Mouse (Mus musculus): ENCODE measurements at regions not wholly inside any gene's neighbourhood (a gene's known extent, or its start where the extent isn't known, plus 50 kb on each side); places are given as distances from the start of the nearest gene placed in this dataset.
"Not testable (repeated sequence)": the region's sequence is repeated elsewhere in the genome, so short reads cannot be mapped to it uniquely, and the experiment has no call there.

DNA sequence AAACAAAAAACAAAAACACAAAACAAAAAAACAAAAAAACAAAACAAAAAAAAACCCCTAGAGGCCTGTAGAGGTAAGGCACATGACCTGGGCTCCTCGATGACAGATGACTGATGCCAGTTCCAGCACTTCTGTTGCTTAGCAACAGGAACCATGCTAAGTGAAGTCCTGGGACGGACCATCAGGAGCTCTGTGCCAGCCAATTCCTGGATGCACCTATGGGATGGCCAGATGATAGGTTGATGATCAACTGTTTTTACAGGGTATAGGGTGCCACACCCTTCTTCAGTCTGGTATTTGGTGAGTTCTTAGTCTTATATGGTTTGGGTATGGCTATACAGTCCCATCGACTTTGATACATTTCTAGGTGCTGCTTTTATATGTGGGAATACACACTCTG lies 209.9 kb downstream of the Med10 start:
- no peak for DNase-seq (ENCODE audit: low spot score)

DNA sequence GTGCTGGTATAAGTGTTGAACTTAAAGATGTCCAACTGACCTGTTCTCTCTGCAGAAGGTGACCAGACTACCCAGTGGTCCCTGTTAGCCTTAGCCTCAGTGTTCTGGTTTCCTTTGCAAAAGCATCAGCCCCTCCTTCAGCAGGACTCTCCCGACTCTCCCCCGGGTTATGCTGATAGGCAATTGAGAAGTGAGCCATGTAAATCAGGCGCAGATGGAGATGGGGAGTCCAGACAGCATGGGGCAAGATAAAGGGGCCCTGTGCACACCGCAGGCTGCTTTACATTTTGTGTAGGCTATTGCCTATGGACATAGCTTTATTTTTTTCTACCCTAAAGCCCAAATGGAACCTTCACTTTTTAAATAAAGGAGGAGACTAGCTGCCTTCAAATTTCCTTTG lies 213.0 kb downstream of the Med10 start:
- DNase-seq (ENCODE audit: low spot score), result no peak

DNA sequence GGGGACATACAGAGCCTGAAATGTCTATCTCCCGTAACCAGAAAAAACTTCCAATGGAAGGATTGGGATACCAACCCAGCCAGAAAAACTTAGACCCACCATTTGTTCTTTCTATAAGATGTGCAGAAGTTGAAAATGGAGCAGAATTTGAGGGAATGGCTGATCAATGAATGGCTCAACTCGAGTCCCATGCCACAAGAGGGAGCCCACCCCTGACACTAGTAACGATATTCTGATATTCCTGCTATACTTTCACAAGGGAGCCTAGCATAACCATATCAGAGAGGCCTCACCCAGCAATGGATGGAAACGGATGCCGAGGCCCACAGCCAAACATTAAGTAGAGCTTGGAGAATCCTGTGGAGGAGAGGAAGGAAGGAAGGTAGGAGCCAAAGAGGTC lies 215.3 kb downstream of the Med10 start:
- no peak for DNase-seq (ENCODE audit: low spot score)

DNA sequence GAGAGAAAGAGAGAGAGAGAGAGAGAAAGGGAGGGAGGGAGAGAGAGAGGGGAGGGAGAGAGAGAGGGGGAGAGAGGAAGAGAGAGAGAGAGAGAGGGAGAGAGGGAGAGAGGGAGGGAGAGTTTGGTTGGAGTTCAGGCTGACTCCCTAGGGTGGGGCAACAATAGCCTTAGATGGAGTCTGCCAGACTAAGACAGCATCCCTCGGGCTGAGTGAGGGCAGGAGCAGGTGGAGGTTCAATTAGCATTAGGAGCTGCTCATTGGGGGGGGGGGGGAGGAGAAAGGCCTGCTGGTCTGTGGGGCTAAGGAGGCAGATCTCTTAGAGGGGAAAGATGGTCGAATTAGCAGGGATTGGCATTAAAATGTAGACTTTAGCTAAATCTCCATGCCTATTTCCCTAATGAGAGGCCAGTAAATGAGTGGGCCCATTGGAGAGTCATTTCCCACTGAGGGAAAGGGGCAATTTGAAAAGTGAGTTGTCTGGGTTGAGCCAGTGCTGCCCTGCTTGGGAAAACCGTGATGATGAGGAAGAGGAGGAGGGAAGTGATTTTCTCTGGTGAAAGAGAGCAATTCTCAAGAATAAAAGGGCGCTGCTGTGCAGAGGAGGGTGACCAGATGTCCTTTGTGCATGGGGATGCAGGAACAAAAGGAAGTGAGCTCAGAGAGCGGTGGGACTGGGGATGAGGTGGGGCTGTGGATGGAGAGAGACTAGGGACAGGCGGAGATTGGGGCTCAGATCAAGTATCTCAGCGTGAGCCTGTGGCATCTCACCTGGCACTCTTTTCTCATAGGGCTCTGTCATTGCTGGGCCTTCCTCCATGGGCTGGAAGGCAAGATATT lies 218.0 kb downstream of the Med10 start:
- no peak for DNase-seq (ENCODE audit: low spot score)

DNA sequence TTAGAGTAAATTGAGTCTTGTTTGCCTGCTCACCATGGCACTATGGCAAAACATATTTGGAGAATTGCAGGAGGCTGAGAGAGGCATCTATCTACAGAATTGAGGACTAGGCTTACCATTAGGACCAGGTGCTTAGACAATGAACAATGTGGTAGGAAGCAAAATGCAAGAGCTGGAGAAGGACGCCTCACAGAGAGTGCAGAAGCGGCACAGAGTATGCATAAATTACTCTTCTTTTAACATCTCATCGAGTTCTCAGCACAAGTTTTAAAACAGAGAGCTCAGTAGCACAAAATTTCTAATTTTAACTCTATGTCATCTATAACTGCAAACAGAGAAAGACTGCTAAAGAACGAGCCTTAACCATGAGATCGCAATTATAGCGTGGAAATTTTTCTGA lies 231.1 kb downstream of the Med10 start:
- DNase-seq (ENCODE audit: low spot score), result no peak

DNA sequence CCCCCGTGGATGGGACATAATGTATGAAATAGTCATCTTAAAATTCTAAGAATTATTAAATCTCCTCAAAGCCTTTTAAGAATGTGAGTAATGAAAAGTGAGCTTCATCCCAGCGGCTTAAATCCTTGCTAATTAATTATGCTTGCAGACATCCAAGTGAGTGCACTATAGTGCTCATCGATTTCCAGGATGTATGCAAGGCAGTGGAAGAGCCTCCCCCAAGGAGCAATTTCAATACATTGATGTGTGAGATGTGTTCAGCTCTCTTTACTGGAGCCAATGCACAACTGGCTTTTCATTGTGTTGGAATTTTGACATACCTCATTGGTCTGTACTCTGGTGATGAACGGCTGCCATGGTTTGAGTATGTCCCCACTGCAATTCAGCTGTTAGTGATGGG lies 231.6 kb downstream of the Med10 start:
- DNase-seq (ENCODE audit: low spot score), result no peak

DNA sequence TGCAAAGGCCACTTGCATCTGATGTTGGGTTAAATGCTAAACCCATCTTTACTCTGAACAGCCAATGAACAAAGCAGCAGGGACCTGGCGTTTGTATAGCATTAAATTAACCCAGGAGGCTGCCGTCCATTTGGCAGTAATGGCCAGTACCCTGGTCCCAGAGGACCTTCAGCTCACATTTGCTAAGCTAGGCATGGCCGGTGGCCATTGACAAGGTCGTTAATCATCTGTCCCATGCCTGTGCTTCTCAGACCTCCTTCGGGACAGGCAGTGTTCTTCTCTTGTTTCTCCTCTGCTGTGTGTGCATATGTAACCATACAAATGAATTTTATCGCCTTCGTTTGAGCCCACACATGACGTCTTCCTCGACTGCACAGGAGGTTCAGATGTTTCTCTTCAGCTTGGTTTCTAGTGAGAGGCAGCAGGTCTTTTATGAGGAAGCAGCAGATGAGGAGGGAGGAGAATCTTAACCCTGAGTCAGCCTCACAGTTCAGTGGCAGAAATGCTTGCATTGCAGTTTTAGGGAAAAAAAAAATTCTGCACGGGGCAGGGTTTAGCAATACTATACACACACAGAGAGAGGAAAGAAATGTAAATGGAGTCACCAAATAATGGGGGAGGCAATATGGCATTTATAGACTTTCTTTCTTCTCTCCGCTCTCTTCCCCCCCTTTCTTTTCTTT lies 235.9 kb downstream of the Med10 start:
- DNase-seq (ENCODE audit: low spot score), result peak; percentile 3

DNA sequence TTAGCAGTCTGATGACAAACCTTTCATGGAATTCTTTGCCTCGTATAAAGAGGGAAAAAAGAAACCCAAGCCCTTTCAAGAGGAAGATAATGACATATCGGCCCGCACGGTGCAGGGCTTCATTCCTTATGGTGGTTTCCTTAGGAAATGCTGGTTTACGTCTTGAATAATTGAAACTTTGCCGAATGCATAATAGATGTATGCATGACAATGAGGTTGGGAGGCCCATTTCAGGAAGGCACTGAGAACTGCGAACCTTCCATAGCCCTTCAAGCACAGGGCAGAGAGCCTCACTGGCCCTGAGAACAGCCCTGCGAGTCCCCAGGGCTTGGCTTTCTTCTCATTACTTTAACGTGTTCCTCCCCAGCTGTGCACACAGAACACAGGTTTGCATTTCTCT lies 255.7 kb downstream of the Med10 start:
- no peak for DNase-seq (ENCODE audit: low spot score)

DNA sequence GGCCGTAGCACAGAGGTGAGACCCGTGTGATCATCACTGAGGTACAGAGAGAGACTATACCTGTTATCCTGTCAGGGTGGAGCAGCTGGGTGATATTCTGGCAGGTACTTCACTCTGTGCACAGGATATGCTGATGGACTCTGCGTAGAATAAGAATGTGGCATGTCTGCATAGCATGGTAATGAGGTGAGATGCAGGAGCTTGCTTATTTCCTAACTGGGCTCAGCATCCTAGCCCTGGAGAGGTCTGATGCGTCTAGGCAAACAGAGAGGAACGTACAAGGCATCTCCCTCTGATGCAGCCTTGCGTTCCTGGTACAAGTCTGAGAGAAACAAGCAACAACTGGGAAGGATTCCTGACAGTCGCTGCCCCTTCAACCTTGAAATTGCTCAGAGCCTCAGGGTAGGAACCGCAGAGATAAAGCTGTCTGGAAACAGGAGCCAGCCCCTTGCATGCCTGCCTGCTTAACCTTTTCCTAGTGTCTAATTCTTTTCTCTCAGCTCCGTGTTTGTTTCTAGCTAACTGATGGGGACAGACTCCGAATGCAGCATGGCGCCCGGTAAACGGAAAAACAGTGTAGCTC lies 259.3 kb downstream of the Med10 start:
- DNase-seq (ENCODE audit: low spot score), result no peak

DNA sequence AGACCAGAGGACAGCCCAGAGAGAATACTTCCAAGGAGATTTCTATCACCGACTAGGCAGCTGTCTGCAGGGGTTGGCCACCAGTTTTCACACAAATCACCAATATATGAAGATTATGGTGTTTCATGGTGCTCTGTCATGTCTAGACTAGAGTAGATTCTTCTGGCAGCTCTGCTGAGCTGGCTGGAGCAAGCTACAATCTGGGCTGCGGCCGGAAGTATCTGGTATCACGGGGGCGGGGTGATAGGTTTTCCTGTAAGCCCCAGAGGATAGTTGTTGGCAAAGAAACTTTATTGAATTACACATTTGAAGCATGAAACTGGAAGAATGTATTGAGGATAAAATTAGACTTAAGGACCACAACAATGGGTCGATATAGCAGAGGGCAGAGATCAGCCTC lies 271.5 kb downstream of the Med10 start:
- no peak for DNase-seq (ENCODE audit: low spot score)

DNA sequence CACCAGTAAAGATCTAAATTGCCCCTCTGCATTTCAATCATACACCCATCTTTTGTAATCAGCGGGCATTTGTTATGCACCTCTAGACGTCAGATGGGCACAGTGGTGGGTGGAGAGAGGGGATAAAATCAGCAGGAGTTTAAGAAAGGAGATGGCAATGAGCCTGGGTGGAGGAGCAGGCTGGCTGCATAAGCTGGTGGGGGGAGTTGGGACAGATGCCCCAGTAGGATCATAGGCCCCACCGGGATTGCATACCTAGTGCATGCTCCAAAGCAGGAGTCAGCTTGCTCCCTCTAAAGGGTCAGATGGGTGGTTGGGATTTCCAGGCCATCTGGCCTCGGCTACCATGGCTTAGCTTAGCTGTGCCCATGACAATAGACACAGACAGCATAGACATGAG lies 273.2 kb downstream of the Med10 start:
- DNase-seq (ENCODE audit: low spot score), result no peak

DNA sequence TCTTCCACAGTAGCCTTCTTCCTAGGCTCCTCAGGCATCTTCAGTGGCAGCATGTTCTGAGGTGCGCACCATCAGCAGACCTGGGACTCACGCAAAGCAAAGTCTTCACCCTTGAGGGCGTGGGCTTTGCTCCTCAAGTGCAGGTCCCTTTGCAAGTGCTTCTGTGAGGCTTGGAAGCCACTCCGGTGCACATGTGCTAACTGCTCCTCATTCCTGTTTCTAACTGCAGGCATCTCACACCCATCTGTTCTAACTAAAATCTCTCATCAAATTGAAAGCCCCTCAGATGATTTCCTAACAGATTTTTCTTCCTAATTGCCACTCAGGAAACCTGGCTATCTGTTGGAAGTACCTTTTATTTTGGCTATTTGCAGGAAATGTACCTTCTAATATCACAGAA lies 278.9 kb downstream of the Med10 start:
- no peak for DNase-seq (ENCODE audit: low spot score)

DNA sequence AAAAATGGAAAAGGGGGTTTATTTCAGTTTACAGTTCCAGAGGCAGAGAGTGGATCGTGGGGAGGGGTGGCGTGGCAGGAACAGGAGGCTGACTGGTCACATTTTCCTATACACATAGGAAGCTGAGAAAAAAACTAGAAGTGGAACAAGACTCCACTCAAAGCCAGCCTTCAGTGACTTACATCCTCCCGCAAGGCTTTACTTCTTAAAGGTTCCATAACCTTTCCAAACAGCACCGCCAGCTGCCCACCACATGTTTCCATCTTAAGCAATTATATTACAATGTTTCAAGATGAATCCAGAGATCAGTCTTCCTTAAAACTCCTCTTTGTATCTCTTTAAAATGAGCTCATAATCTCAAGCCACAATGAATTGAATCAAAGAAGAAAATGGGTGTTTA lies 290.7 kb downstream of the Med10 start:
- DNase-seq (ENCODE audit: low spot score), result no peak

DNA sequence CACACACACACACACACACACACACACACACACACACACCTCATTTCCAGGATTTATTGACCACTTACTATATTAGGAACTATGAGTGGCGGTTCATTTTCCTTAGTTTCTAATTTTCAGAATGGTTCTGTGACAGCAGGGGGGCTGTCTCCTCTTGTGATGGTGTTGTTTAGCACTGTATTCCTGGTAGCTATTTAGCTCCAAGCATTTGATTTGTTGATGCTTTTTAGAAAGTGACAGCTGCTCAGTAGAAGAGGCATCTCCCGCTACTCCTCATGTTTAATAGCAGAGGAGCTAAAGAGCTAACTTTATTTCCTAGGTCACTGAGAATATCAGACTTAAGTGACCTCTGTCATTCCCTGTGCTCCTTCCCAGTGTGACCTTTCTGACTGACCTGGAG lies 291.8 kb downstream of the Med10 start:
- no peak for DNase-seq (ENCODE audit: low spot score)

DNA sequence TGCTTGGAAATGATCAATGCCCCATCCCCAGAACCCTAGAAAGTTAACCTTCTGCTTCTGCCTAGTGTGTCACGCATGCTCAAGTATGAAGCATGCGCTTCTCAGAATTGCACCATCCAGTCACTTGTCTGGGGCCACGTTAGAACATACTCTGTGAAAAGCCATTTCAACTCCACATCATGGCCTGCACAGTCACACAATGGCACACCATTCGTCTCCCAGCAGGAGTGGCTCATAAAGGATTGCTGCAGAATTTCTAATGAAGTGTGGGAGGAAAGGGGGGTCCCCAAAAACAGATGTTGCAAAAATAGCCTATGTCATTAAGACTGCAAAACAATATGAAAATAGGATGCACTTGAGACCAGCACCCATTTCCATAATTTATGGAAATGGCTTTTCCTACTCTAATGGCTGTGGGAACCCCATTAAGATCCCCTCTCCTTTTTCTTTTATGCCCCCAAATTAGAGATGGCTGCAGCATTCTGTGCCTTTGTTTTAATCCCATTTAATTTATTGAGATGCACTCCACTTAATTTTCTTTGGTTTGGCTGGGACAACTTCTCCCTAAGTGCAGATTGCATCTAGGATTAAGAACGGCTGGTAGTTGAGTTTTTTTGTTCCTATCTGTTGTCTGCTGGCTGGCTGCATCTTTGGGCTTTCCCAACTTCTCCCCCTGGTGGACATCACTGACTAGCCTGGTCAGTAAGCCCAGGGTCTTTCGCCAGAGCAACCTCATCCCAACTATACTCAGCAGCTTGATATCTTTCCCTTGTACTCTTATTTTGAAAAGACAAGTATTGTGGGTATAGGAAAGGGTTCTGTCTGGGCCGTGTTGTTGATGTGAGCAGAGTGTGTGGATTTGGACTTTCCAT lies 294.5 kb downstream of the Med10 start:
- DNase-seq (ENCODE audit: low spot score), result no peak

DNA sequence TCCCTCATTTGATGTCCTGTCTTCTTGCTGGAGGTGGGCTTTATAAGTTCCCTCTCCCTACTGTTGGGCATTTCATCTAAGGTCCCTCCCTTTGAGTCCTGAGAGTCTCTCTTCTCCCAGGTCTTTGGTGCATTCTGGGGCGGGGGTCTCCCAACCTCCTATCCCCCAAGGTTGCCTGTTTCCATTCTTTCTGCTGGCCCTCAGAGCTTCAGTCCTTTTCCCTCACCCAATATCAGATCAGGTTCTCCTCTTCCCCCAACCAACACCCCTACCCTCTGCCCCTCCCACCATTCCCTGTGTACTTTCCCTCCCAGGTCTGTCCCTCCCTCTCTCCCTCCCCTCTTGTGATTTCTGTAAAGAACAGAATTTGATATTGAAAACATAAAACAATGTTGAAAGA lies 297.9 kb downstream of the Med10 start:
- not testable (repeated sequence) for DNase-seq (ENCODE audit: low spot score)

DNA sequence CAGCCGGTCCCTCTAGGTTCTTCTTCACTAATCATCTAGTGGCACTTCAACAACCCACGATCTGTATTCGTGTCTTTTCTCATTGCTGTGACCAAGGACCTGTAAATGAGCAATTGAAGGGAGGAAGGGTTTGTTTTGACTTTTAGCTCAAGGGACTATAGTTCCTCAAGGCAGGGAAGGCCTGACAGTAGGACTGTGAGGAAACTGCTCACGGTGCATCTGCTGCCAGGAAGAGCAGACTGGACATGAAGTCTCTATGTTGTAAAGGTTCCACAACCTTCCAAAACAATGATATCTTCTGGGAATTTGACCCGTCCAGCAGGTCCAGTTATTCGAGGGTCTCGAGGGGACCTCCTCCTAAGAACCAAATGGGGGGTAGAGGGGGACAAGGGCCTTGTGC lies 300.8 kb downstream of the Med10 start:
- DNase-seq (ENCODE audit: low spot score), result no peak

DNA sequence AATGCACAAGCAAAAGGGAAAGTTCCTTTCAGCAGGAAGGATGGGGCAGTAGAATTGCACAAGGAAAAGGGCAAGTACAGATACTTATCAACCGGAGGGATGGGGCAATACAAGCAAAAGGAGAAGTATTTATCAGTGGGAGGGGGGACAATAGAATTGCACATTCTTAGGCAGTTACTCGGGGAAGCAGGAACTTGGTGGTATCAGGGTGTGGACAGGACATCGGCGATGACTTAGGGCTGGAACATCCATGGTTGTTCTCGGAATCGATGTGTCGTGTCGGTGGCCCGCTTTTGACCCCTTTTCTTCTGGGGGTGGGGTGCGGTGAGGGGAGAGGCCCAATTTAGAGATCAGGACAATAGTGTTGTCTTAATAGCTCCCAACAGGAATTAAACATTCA lies 301.3 kb downstream of the Med10 start:
- not testable (repeated sequence) for DNase-seq (ENCODE audit: low spot score)

DNA sequence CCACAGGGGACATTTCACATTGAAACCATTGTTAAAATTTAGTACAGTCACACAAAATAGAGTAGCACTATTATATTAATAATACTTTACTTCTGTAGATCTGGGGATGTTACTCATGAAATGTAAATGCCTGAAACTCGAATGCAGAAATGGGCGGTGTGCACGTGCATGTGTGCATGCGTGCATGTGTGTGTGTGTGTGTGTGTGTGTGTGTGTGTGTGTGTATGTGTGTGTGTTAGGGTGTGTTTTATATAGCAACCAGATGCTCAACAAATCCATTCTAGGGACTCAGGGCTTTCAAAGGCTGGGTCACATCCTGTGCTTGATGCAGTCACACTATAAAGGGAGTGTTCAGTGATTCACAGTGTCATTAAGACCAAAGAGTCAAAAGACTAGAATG lies 301.7 kb downstream of the Med10 start:
- DNase-seq (ENCODE audit: low spot score), result no peak

DNA sequence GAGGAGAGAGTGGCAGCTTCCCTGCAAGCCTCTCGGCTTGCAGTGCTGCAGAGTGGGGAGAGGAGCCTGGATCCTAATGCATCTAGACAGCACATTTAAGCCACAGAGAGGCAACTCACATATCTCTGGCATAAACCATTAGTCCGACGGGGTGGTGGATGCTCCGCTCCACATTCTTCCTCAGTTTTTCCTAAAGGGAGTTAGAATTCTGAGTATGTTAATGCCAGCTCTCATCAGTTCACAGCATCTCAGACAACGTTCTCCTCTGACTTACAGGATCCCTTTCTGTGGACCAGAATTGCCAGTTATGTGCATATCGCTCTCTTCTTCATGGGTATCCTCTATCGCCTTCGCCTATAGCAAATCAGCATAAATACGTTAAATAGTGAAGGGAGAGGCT lies 313.4 kb downstream of the Med10 start:
- no peak for DNase-seq (ENCODE audit: low spot score)

DNA sequence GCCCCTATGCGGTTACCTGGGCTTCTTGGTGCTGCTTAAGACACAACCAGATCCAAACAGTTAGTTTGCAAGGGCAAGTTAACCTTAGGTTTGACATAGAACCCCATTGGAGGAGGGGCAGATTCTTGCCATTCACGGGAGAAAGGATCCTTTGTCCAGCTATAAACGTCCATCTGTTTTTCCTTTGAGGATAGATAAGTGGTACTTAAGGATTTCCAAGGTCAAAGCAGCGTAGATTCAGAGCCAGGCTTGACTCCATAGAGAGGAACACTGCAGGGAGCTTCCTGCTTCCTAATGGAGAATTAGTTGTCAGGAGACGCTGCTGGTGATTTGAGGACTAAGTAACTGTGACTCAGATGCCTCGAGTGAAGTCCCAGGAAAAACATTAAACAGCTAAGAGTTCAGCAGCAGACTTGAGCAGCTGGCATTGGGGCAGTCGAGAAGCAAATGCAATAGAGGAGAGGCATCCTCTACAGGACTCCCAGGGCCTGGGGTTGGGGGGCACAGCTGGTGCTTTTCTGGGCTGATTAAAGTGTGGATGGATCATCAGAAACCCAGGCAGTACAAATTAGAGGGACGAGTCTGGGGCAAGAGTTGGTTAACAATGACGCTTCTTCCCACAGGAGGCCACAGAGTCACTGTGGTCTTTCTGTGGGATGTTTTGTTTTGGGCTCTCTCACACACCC lies 322.8 kb downstream of the Med10 start:
- DNase-seq (ENCODE audit: low spot score), result no peak

DNA sequence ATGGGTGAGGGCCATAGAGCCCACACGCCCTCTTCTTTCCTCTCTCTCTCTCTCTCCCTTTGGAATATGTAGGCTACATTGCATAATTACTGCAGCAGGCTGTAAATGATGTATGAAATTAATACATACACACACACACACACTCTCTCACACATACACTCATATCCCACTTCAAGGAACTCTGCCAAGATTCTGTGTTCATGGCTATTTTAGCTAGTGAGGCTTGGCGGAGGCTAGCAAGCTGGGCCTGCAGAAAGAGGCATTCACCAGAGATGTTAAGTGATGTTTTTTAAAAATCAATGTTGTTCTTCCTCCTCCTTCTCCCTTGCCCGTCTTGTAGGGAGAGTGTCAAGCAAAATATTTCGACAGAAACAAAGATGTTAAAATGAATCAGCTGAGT lies 325.1 kb downstream of the Med10 start:
- no peak for DNase-seq (ENCODE audit: low spot score)
